Mouse (Mus musculus): Measurements from ENCODE around the gene Psmd5.
"Not testable (repeated sequence)": the region's sequence is repeated elsewhere in the genome, so short reads cannot be mapped to it uniquely, and the experiment has no call there.

Gene Psmd5

GRCm38 (mm10) chr2:34896821-34897460, 22.2 kb upstream of the Psmd5 start:
- in situ Hi-C loops (cut with MboI, MseI) = no loop called here

GRCm38 (mm10) chr2:34895503-34896113, 20.8 kb upstream of the Psmd5 start:
- in situ Hi-C loops (cut with MboI, MseI) = no loop called here

DNA sequence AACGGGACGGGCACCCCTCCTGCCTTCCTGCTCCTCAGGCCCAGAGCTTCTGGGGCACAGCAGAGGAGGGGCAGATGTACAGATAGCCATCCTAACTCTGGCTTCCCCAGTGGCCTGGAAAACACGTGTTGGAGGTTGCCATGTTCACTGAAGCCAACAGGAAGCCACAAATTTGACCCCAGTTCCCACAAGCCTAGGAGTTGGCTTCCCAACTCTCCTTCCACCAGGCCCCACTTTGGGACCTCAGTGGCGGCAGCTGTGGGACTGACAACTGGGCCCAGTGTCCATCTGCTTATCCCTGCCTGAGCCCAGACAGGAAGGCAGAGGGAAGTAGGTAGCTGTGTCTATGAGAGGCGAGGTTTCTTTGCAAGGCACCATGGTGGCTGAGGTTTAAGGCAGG, 19.2 kb upstream of the Psmd5 start:
- in situ Hi-C loops (cut with MboI, MseI) = no loop called here

GRCm38 (mm10) chr2:34884186-34884585, 9.4 kb upstream of the Psmd5 start:
- in situ Hi-C loops (cut with MboI, MseI) = no loop called here

- in situ Hi-C loops (cut with MboI, MseI) = no loop called here
Observed at GRCm38 (mm10) chr2:34883190-34883589, 8.4 kb upstream of the Psmd5 start.

DNA sequence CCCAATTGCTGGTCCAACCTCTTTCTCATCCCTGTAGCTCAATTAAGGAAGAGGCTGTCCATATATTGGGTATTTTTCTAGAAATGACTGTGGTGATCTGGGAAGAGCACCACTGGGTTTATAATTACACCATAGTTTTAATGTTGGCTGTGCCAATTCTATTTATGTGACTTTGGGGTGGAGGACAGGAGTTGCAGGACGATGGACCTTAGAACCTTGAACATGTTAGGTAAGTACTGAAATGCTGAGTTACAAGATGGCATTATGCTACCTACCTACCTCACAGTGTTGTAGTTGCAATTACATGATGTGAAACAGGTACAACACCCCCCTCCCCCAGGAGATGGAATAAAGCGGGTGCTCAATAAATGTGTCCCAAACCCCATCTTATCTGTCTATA, 8.0 kb upstream of the Psmd5 start:
- in situ Hi-C loops (cut with MboI, MseI) = no loop called here

DNA sequence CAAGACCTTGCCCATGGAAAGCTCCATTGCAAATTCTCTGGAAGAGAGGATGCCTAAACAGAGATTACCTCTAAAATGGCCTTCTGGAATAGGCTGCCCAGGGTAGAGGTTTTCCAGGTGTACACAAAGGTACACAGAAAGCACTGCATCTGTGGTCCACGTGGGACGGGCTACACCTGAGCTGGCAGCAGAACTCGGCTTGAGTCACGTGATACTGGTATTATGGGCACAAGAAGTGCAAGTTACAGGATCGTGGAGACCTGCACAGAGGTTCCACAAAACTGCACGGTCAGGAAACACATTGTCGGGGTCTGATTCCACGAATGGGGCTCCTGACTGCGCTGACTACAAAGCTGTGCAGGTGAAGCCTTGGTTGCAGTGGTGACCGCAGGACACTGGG, 5.3 kb upstream of the Psmd5 start:
- in situ Hi-C loops (cut with MboI, MseI) = no loop called here

- in situ Hi-C loops (cut with MboI, MseI) = no loop called here
Observed at GRCm38 (mm10) chr2:34874271-34874670, 497 bp downstream of the Psmd5 start, which contains the start of gene Cutal. Gene Cutal (plus strand): TSS chr2:34874396.

GRCm38 (mm10) chr2:34870520-34871474, 4.0 kb downstream of the Psmd5 start:
- in situ Hi-C loops (cut with MboI, MseI) = no loop called here

DNA sequence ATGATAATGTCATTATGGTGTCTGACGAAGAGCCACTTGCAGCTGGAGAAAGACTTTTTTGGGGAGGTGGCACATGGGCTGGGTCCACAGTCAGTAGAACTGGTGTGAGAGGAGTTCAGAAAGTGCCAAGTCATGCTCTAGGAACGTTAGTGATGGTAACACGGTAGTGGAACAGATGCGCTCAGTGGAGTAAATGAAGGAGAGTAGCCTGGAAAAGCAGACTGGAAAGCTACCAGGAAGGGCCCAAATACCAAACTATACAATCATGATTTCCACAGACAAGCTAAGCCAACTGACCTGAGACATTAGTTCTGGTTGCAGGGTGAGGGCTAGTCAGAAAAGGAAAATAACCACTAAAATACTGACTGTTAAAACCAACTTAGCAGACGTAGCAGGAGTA, 5.1 kb downstream of the Psmd5 start:
- in situ Hi-C loops (cut with MboI, MseI) = no loop called here

DNA sequence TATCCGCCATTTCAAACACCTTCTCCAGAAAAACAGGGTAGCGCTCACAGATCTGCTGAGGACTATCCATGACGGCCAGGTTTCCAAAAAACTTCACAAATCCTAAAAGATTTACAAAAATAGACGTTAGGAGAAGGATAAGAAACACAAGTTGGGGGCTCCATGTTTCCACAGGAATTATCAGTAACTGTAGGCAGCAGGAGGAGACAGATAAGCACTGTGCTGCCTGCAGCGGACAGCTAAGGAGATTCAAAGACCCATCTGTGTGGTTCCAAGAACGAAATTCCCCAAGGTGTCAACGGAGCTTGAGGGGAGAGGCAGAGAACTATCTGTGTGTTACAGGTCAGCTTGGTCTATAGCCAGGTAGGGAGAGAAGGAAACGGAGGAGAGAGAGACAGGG, 17.0 kb downstream of the Psmd5 start:
- in situ Hi-C loops (cut with MboI, MseI) = no loop called here

- in situ Hi-C loops (cut with MboI, MseI) = no loop called here
Observed at GRCm38 (mm10) chr2:34855265-34855664, 19.5 kb downstream of the Psmd5 start.

- in situ Hi-C loops (cut with MboI, MseI) = no loop called here
Observed at GRCm38 (mm10) chr2:34847702-34848101, 27.1 kb downstream of the Psmd5 start.

DNA sequence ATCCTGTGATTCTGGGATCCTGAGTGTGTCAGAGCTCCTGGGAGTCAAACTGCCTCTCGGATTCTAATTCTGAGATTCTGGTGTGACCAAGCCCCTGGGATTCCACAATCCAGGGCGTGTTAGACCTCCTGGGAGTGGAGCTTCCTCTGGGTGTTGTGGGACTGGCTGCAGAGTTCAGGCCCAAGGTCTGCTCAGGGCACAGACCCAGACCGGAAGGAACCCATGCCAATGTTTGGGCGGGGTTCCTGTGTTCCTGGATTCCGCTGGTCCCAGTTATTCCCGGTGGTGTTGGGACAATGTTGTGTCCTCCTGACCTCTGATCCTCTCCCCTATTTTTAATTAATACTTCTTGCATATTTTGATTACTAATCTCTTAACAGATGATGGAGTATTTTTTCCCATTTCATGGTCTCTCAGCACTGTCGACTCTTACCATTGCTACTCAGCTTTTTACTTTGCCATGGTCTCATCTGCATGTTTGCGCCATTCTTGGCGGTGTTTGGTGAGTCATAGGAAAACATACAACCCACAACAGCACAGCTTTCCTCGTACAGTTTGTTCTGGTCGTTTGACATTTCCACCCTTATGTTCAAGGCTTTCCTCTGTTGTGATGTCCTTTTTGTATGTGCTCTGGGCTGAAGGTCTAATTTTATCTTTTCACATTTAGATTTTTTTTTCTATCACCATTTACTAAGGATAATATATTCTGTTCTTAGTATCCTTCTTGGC, 31.4 kb downstream of the Psmd5 start:
- in situ Hi-C loops (cut with MboI, MseI) = no loop called here

DNA sequence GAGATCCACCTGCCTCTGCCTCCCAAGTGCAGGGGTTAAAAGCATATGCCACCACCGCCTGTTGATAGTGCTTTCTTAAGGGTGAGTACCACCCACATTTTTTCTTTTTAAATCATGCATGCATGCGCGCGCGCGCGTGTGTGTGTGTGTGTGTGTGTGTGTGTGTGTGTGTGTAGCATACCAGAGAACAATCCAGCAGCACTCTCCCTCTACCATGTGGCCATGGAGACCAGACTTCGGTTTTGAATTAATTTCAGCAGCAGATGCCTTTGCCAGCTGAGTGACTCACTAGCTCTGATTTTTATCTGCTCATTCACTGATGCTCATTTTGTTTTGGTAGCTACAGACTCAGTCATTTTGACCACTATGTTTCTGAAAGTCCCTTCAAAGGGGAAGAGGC, 33.1 kb downstream of the Psmd5 start:
- in situ Hi-C loops (cut with MboI, MseI) = no loop called here

GRCm38 (mm10) chr2:34840143-34840542, 34.6 kb downstream of the Psmd5 start:
- in situ Hi-C loops (cut with MboI, MseI) = not testable (repeated sequence)

GRCm38 (mm10) chr2:34835669-34836068, 39.1 kb downstream of the Psmd5 start:
- in situ Hi-C loops (cut with MboI, MseI) = no loop called here

DNA sequence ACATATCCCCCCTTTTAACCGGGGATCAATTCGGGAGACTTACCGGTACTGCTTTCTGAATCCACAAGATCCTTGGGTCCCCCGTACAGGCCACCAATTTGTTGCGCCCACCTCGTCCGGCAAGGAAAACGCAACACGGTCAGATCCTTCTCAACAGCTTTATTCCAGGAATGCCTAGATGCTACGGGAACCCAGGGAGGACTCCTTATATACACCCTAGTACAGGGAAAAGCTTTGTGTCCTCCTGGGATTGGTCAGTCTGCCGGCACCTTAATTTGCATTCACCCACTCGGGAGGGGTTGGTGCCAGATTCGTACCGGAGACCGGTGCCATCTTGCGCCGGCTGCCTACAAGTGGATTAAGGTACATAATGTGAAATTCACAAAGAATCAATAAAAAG, 41.1 kb downstream of the Psmd5 start:
- in situ Hi-C loops (cut with MboI, MseI) = no loop called here

GRCm38 (mm10) chr2:34832766-34833457, 41.9 kb downstream of the Psmd5 start, which contains the start of gene Gm34653:
Gene Gm34653 (plus strand): TSS chr2:34833007.
- in situ Hi-C loops (cut with MboI, MseI) = not testable (repeated sequence)

GRCm38 (mm10) chr2:34830066-34830465, 44.7 kb downstream of the Psmd5 start:
- in situ Hi-C loops (cut with MboI, MseI) = not testable (repeated sequence)

DNA sequence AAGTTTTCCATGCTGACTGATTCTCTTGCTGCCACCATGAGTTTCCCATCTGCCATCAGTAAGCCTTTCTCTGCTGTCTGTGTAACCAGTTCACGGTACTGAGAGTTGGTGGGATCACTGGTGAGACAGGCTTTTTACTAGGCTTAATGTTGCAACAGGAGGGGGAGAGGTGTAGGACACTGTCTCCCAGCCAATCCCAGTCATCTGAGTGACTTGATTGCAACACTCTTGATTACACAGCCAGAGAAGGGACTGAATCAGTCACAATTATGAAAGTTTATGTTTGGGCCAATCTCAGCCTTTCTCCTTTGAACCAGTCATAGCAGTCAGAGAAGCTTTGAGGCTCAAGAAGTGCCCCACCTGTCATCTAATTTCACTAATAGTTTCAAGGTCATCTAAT, 46.7 kb downstream of the Psmd5 start:
- in situ Hi-C loops (cut with MboI, MseI) = no loop called here

Data from T-helper 2 cell (primary cell).